Mouse (Mus musculus) testis, postnatal 14 days (tissue): ENCODE data around the gene Fbxo5.
A peak's percentile ranks its signal among the peaks of the same experiment; 100 is the strongest.

Experiments used
- DNase-seq: peaks from one replicate; pipeline ENCODE4 v3.0.0; 2021; ENCODE audit warnings: low spot score

Gene Fbxo5

GRCm38 (mm10) chr10:5805243-5805730, at the start of gene Fbxo5:
Gene Fbxo5 (minus strand): TSS chr10:5805600.
- peak; percentile 98 for DNase-seq

- no peak for DNase-seq
Observed at GRCm38 (mm10) chr10:5853290-5853868, 48.0 kb upstream of the Fbxo5 start.

- no peak for DNase-seq
Observed at GRCm38 (mm10) chr10:5846939-5847338, 41.5 kb upstream of the Fbxo5 start.

- no peak for DNase-seq
Observed at GRCm38 (mm10) chr10:5841369-5841768, 36.0 kb upstream of the Fbxo5 start.

GRCm38 (mm10) chr10:5826336-5827025, 21.1 kb upstream of the Fbxo5 start:
- DNase-seq: no peak

GRCm38 (mm10) chr10:5824779-5825178, 19.4 kb upstream of the Fbxo5 start:
- peak; percentile 27 for DNase-seq

- peak; percentile 97 for DNase-seq
Observed at GRCm38 (mm10) chr10:5823740-5824491, 18.5 kb upstream of the Fbxo5 start, which contains the start of gene Mtrf1l. Gene Mtrf1l (minus strand): TSS chr10:5823910.

GRCm38 (mm10) chr10:5823291-5823739, 17.9 kb upstream of the Fbxo5 start:
- no peak for DNase-seq

- no peak for DNase-seq
Observed at GRCm38 (mm10) chr10:5818772-5819171, 13.4 kb upstream of the Fbxo5 start.

- DNase-seq: no peak
Observed at GRCm38 (mm10) chr10:5815968-5816367, 10.6 kb upstream of the Fbxo5 start.

- no peak for DNase-seq
Observed at GRCm38 (mm10) chr10:5813724-5814123, 8.3 kb upstream of the Fbxo5 start.

- DNase-seq: no peak
Observed at GRCm38 (mm10) chr10:5807683-5808082, 2.3 kb upstream of the Fbxo5 start.

GRCm38 (mm10) chr10:5806996-5807395, 1.6 kb upstream of the Fbxo5 start:
- no peak for DNase-seq

GRCm38 (mm10) chr10:5806416-5806815, 1.0 kb upstream of the Fbxo5 start:
- DNase-seq: no peak

- peak; percentile 96 for DNase-seq
Observed at GRCm38 (mm10) chr10:5805731-5806307, 419 bp upstream of the Fbxo5 start.

GRCm38 (mm10) chr10:5804691-5805156, 676 bp downstream of the Fbxo5 start:
- no peak for DNase-seq

- no peak for DNase-seq
Observed at GRCm38 (mm10) chr10:5803739-5804138, 1.7 kb downstream of the Fbxo5 start.

- no peak for DNase-seq
Observed at GRCm38 (mm10) chr10:5802866-5803265, 2.5 kb downstream of the Fbxo5 start.

GRCm38 (mm10) chr10:5800490-5800889, 4.9 kb downstream of the Fbxo5 start:
- no peak for DNase-seq

- DNase-seq: no peak
Observed at GRCm38 (mm10) chr10:5798069-5798468, 7.3 kb downstream of the Fbxo5 start.

- no peak for DNase-seq
Observed at GRCm38 (mm10) chr10:5790657-5791056, 14.7 kb downstream of the Fbxo5 start.

GRCm38 (mm10) chr10:5786923-5787322, 18.5 kb downstream of the Fbxo5 start:
- DNase-seq: no peak
